Mouse (Mus musculus) neural tube, embryonic 15.5 days (tissue): ENCODE data around the gene Gipc1. TPM values are rescaled to one million over a fixed set of nuclear protein-coding genes. Genes with fewer than 3 reads are reported as not detected.

Experiments used
- ATAC-seq: fragments of 200-750 bp; cut with Nextera tagmentation; 2 replicates; pipeline ENCODE4 v1.8.0; 2017; ENCODE audit warnings: mild to moderate bottlenecking, moderate TSS enrichment, moderate library complexity; ENCODE audit not compliant: low FRiP score
- H3K27ac ChIP-seq: fragments of 300-500 bp; sonication (generic); replicated peaks from 2 replicates; pipeline ENCODE4 v1.5.1; 2015; ENCODE audit warnings: mild to moderate bottlenecking, inconsistent platforms
- H3K27me3 ChIP-seq: fragments of 300-500 bp; sonication (generic); replicated peaks from 2 replicates; pipeline ENCODE4 v1.6.1; 2015; ENCODE audit warnings: inconsistent platforms
- H3K36me3 ChIP-seq: fragments of 300-500 bp; sonication (generic); 2 replicates; pipeline ENCODE4 v1.6.1; 2015; ENCODE audit warnings: inconsistent platforms
- H3K4me1 ChIP-seq: fragments of 300-500 bp; sonication (generic); 2 replicates; pipeline ENCODE4 v1.6.1; 2015; ENCODE audit warnings: inconsistent platforms
- H3K4me2 ChIP-seq: fragments of 300-500 bp; sonication (generic); 2 replicates; pipeline ENCODE4 v1.6.1; 2015; ENCODE audit warnings: inconsistent platforms, mild to moderate bottlenecking, moderate library complexity
- H3K4me3 ChIP-seq: fragments of 300-500 bp; sonication (generic); replicated peaks from 2 replicates; pipeline ENCODE4 v1.5.1; 2015; ENCODE audit warnings: mild to moderate bottlenecking, inconsistent platforms
- H3K9ac ChIP-seq: fragments of 300-500 bp; sonication (generic); replicated peaks from 2 replicates; pipeline ENCODE4 v1.6.1; 2015; ENCODE audit warnings: mild to moderate bottlenecking, inconsistent platforms
- H3K9me3 ChIP-seq: fragments of 300-500 bp; sonication (generic); replicated peaks from 2 replicates; pipeline ENCODE4 v1.6.1; 2016; ENCODE audit warnings: inconsistent platforms
- WGBS: fragments of 180-500 bp; shearing (Covaris S2); methylation state at CpG from one replicate; pipeline ENCODE4 v1.1.7; 2015; ENCODE audit warnings: mixed read lengths; 5-methylcytosine and 5-hydroxymethylcytosine counted together
- polyA plus RNA-seq: library from polyadenylated mRNA; unstranded; fragments of >200 nt; fragmentation: Nextera tagmentation; extraction: Ambion mirVana; gene quantifications from 2 replicates; pipeline ENCODE4 v1.2.1, GENCODE M21; 2015

The Gipc1 gene
- polyA plus RNA-seq, 1 experiment from 2014 or later, result 116 TPM

GRCm38 (mm10) chr8:83689264-83689663, 36.8 kb downstream of the Gipc1 start:
- WGBS, result 92% methylated on average over 6 of the region's 6 CpGs
- H3K4me3 ChIP-seq, result no peak overlapping the region
- H3K9ac ChIP-seq, result no peak overlapping the region
- no peak overlapping the region for H3K27ac ChIP-seq
- ATAC-seq, result no peak
- no peaks in the 10 kb centered on the region for H3K4me1 ChIP-seq
- no peaks in the 10 kb centered on the region for H3K9me3 ChIP-seq
- peaks cover 64% of the 10 kb centered on the region for H3K36me3 ChIP-seq
- no peak overlapping the region for H3K4me2 ChIP-seq
- H3K27me3 ChIP-seq, result no peaks in the 10 kb centered on the region

- no peak for ATAC-seq
- H3K4me3 ChIP-seq, result no peak overlapping the region
- H3K27me3 ChIP-seq, result no peaks in the 10 kb centered on the region
- WGBS, result 83% methylated on average over 10 of the region's 10 CpGs
- H3K4me1 ChIP-seq, result peaks cover 32% of the 10 kb centered on the region
- H3K9me3 ChIP-seq, result no peaks in the 10 kb centered on the region
- no peak overlapping the region for H3K4me2 ChIP-seq
- H3K9ac ChIP-seq, result no peak overlapping the region
- peaks cover 34% of the 10 kb centered on the region for H3K36me3 ChIP-seq
- no peak overlapping the region for H3K27ac ChIP-seq
These were observed 41.2 kb downstream of the Gipc1 start for GRCm38 (mm10) chr8:83693609-83694236.

GRCm38 (mm10) chr8:83694369-83695160, 42.1 kb downstream of the Gipc1 start:
- H3K4me1 ChIP-seq, result peaks cover 36% of the 10 kb centered on the region
- peaks cover 32% of the 10 kb centered on the region for H3K36me3 ChIP-seq
- WGBS, result 90% methylated on average over 11 of the region's 11 CpGs
- H3K4me3 ChIP-seq, result no peak overlapping the region
- no peak overlapping the region for H3K4me2 ChIP-seq
- no peak overlapping the region for H3K27ac ChIP-seq
- no peaks in the 10 kb centered on the region for H3K27me3 ChIP-seq
- no peak for ATAC-seq
- no peaks in the 10 kb centered on the region for H3K9me3 ChIP-seq
- no peak overlapping the region for H3K9ac ChIP-seq

- H3K27me3 ChIP-seq, result no peaks in the 10 kb centered on the region
- peaks cover 23% of the 10 kb centered on the region for H3K36me3 ChIP-seq
- no peak for ATAC-seq
- no peak overlapping the region for H3K4me2 ChIP-seq
- H3K27ac ChIP-seq, result no peak overlapping the region
- peaks cover 42% of the 10 kb centered on the region for H3K4me1 ChIP-seq
- no peaks in the 10 kb centered on the region for H3K9me3 ChIP-seq
- no peak overlapping the region for H3K4me3 ChIP-seq
- H3K9ac ChIP-seq, result no peak overlapping the region
- 89% methylated on average over 16 of the region's 17 CpGs for WGBS
These were observed 43.1 kb downstream of the Gipc1 start for GRCm38 (mm10) chr8:83695351-83696106.

- peak overlapping the region; percentile 94 for H3K4me2 ChIP-seq
- H3K36me3 ChIP-seq, result peaks cover 2% of the 10 kb centered on the region
- WGBS, result 61% methylated on average over 19 of the region's 19 CpGs
- peak overlapping the region; percentile 89 for H3K9ac ChIP-seq
- ATAC-seq, result no peak
- H3K27me3 ChIP-seq, result no peaks in the 10 kb centered on the region
- H3K4me1 ChIP-seq, result peaks cover 45% of the 10 kb centered on the region
- peak overlapping the region; percentile 80 for H3K4me3 ChIP-seq
- no peaks in the 10 kb centered on the region for H3K9me3 ChIP-seq
- H3K27ac ChIP-seq, result no peak overlapping the region; the same call in 1 of the 2 replicates
These were observed 45.1 kb downstream of the Gipc1 start for GRCm38 (mm10) chr8:83697374-83698220.

GRCm38 (mm10) chr8:83698291-83698660, 45.8 kb downstream of the Gipc1 start:
- H3K4me2 ChIP-seq, result peak overlapping the region; percentile 94
- no peaks in the 10 kb centered on the region for H3K9me3 ChIP-seq
- 7% methylated on average over 15 of the region's 15 CpGs for WGBS
- no peaks in the 10 kb centered on the region for H3K36me3 ChIP-seq
- peaks cover 45% of the 10 kb centered on the region for H3K4me1 ChIP-seq
- H3K4me3 ChIP-seq, result peak overlapping the region; percentile 80
- ATAC-seq, result 0 out of 2 replicates have a peak, but pooled peaks have one; percentile 25
- H3K27me3 ChIP-seq, result no peaks in the 10 kb centered on the region
- peak overlapping the region; percentile 89 for H3K9ac ChIP-seq
- peak overlapping the region; percentile 74 for H3K27ac ChIP-seq

- Histone ChIP-seq H3K27me3 (no peaks in the 10 kb centered on the region), H3K4me1 (peaks cover 45% of the 10 kb centered on the region), H3K9ac (peak within 1 kb of the TSS; percentile 89), H3K4me2 (peak within 1 kb of the TSS; percentile 94), H3K4me3 (peak within 1 kb of the TSS; percentile 80), H3K36me3 (no peaks in the 10 kb centered on the region), H3K9me3 (no peaks in the 10 kb centered on the region), H3K27ac (peak within 1 kb of the TSS; percentile 74)
- WGBS, result under 1% methylated on average over 62 of the region's 85 CpGs
- peak; percentile 90 for ATAC-seq
These were observed 46.4 kb downstream of the Gipc1 start, which contains the start of gene Pkn1 for GRCm38 (mm10) chr8:83698661-83699453. Pkn1 (minus strand) TSS chr8:83699179.

GRCm38 (mm10) chr8:83699566-83699965, 47.1 kb downstream of the Gipc1 start:
- H3K4me2 ChIP-seq, result peak overlapping the region; percentile 94
- H3K9me3 ChIP-seq, result no peaks in the 10 kb centered on the region
- H3K27me3 ChIP-seq, result no peaks in the 10 kb centered on the region
- H3K4me3 ChIP-seq, result peak overlapping the region; percentile 80
- peak overlapping the region; percentile 89 for H3K9ac ChIP-seq
- peak overlapping the region; percentile 74 for H3K27ac ChIP-seq
- WGBS, result 55% methylated on average over 9 of the region's 9 CpGs
- ATAC-seq, result no peak
- peaks cover 45% of the 10 kb centered on the region for H3K4me1 ChIP-seq
- no peaks in the 10 kb centered on the region for H3K36me3 ChIP-seq

GRCm38 (mm10) chr8:83700423-83701085, 48.1 kb downstream of the Gipc1 start:
- Histone ChIP-seq H3K9me3 (no peaks in the 10 kb centered on the region), H3K27me3 (no peaks in the 10 kb centered on the region), H3K27ac (no peak overlapping the region), H3K4me2 (no peak overlapping the region), H3K4me1 (peaks cover 41% of the 10 kb centered on the region), H3K4me3 (no peak overlapping the region), H3K9ac (no peak overlapping the region), H3K36me3 (no peaks in the 10 kb centered on the region)
- WGBS, result 83% methylated on average over 9 of the region's 9 CpGs
- no peak for ATAC-seq

GRCm38 (mm10) chr8:83703426-83703825, 50.9 kb downstream of the Gipc1 start:
- H3K9me3 ChIP-seq, result no peaks in the 10 kb centered on the region
- peaks cover 13% of the 10 kb centered on the region for H3K4me1 ChIP-seq
- no peak overlapping the region for H3K4me3 ChIP-seq
- no peak for ATAC-seq
- H3K27ac ChIP-seq, result no peak overlapping the region
- H3K9ac ChIP-seq, result no peak overlapping the region
- 84% methylated on average over 4 of the region's 4 CpGs for WGBS
- H3K27me3 ChIP-seq, result no peaks in the 10 kb centered on the region
- H3K4me2 ChIP-seq, result no peak overlapping the region
- no peaks in the 10 kb centered on the region for H3K36me3 ChIP-seq
